In genomic region chr2:163055715-163056114, GRCm38 (mm10) we compare ENCODE assay signal across 8 mouse cellular contexts. TPM values are rescaled to one million over a fixed set of nuclear protein-coding genes. Genes with fewer than 3 reads are reported as not detected.
DNase-seq lines count a peak whose midpoint lies in the region; ATAC-seq and TF ChIP-seq lines count a peak whose summit lies in the region.

No protein-coding gene starts in this region.

- H3K9ac ChIP-seq in kidney, embryonic 16.5 days (replicated peaks; ENCODE audit: low read length) = peak overlapping the region; percentile 73
- no peak overlapping the region; the same call in 1 of the 2 replicates for H3K9ac ChIP-seq in hindbrain, postnatal 0 days (replicated peaks; ENCODE audit: low read length)
- no peak overlapping the region for H3K9ac ChIP-seq in neural tube, embryonic 14.5 days (replicated peaks; ENCODE audit: low read depth, low read length)

- peak overlapping the region; percentile 99 for H3K4me2 ChIP-seq in kidney, embryonic 16.5 days (replicated peaks; ENCODE audit: low read depth, low read length)
- H3K4me2 ChIP-seq in hindbrain, postnatal 0 days (ENCODE audit: low read depth, low read length) = peak overlapping the region; percentile 100
- H3K4me2 ChIP-seq in neural tube, embryonic 14.5 days (ENCODE audit: low read depth, low read length) = peak overlapping the region; percentile 100; the same call in 1 of the 2 replicates

- H3K9me3 ChIP-seq in kidney, embryonic 16.5 days (ENCODE audit: low read length) = no peaks in the 10 kb centered on the region
- H3K9me3 ChIP-seq in hindbrain, postnatal 0 days (ENCODE audit: low read length) = no peaks in the 10 kb centered on the region
- no peaks in the 10 kb centered on the region for H3K9me3 ChIP-seq in neural tube, embryonic 14.5 days (ENCODE audit: control insufficient read depth, low read length)

- no peaks in the 10 kb centered on the region for H3K36me3 ChIP-seq in kidney, embryonic 16.5 days (ENCODE audit: insufficient read depth, low read length)
- no peaks in the 10 kb centered on the region for H3K36me3 ChIP-seq in hindbrain, postnatal 0 days (ENCODE audit: insufficient read depth, low read length)
- no peaks in the 10 kb centered on the region for H3K36me3 ChIP-seq in neural tube, embryonic 14.5 days (ENCODE audit: control insufficient read depth, insufficient read depth, low read length)

- H3K4me1 ChIP-seq in kidney, embryonic 16.5 days (ENCODE audit: insufficient read depth, low read length) = peaks cover 18% of the 10 kb centered on the region
- H3K4me1 ChIP-seq in hindbrain, postnatal 0 days (ENCODE audit: insufficient read depth, low read length) = no peaks in the 10 kb centered on the region
- H3K4me1 ChIP-seq in neural tube, embryonic 14.5 days (ENCODE audit: control insufficient read depth, insufficient read depth, low read length) = peaks cover 7% of the 10 kb centered on the region

- 44% methylated on average over 5 of the region's 5 CpGs for WGBS in kidney, embryonic 16.5 days
- 43% methylated on average over 5 of the region's 5 CpGs for WGBS in hindbrain, postnatal 0 days
- WGBS in neural tube, embryonic 14.5 days = 34% methylated on average over 5 of the region's 5 CpGs

- H3K4me3 ChIP-seq in kidney, embryonic 16.5 days (ENCODE audit: low read length) = peak overlapping the region; percentile 77
- H3K4me3 ChIP-seq in hindbrain, postnatal 0 days (ENCODE audit: low read length) = peak overlapping the region; percentile 65; the same call in 1 of the 2 replicates
- no peak overlapping the region for H3K4me3 ChIP-seq in neural tube, embryonic 14.5 days (ENCODE audit: low read depth, low read length)

- no peaks in the 10 kb centered on the region for H3K27me3 ChIP-seq in kidney, embryonic 16.5 days (ENCODE audit: insufficient read depth, low read length)
- H3K27me3 ChIP-seq in hindbrain, postnatal 0 days (ENCODE audit: insufficient read depth, low read length) = no peaks in the 10 kb centered on the region; the same call in 1 of the 2 replicates
- H3K27me3 ChIP-seq in neural tube, embryonic 14.5 days (ENCODE audit: control insufficient read depth, insufficient read depth, low read length) = 0 out of 2 replicates have a peak, but pooled peaks cover 2% of the 10 kb centered on the region

- H3K27ac ChIP-seq in kidney, embryonic 16.5 days (ENCODE audit: low read length) = no peak overlapping the region
- no peak overlapping the region for H3K27ac ChIP-seq in hindbrain, postnatal 0 days
- H3K27ac ChIP-seq in neural tube, embryonic 14.5 days (ENCODE audit: low read depth, low read length) = no peak overlapping the region

- ATAC-seq in kidney, embryonic 16.5 days (ENCODE audit: low FRiP score, low TSS enrichment) = no peak
- ATAC-seq in hindbrain, postnatal 0 days = no peak
- ATAC-seq in neural tube, embryonic 14.5 days (ENCODE audit: low read depth) = no peak

- no peak for TF ChIP-seq CTCF in hindbrain, postnatal 0 days (IDR thresholded peaks at IDR 0.05; ENCODE audit: low read depth)

- no peak for DNase-seq in kidney, adult 8-10 months
- peak; percentile 56 for DNase-seq in adrenal gland, postnatal 25 days
- DNase-seq in hindbrain, postnatal 0 days (ENCODE audit: low spot score) = no peak
- DNase-seq in MN1 (ENCODE audit: low spot score) = no peak
- DNase-seq in cerebellum, adult 9-10 months = no peak
- no peak for DNase-seq in right cerebral cortex, postnatal 4 days

RNA-seq across cellular contexts. Expression of gene Mybl2, which starts 1.2 kb away (rescaled TPM):
- polyA plus RNA-seq in kidney, embryonic 16.5 days (2015; fragmentation: Nextera tagmentation; extraction: Ambion mirVana) = 23.7 and 27.0 TPM in 2 replicates
- 3.7 and 5.6 TPM in 2 replicates for total RNA-seq in adrenal gland, postnatal 25 days (2021)
- total RNA-seq in hindbrain, postnatal 0 days (2014; rRNA removed) = 3.9 and 5.2 TPM in 2 replicates
- polyA plus RNA-seq in hindbrain, postnatal 0 days (2015; fragmentation: Nextera tagmentation; extraction: Ambion mirVana) = 3.7 and 4.5 TPM in 2 replicates
- polyA plus RNA-seq in neural tube, embryonic 14.5 days (2014; fragmentation: Nextera tagmentation; extraction: Ambion mirVana) = 1.7 and 1.9 TPM in 2 replicates

RNA-seq across cellular contexts. Expression of gene Gtsf1l, which starts 31.9 kb away (rescaled TPM):
- polyA plus RNA-seq in kidney, embryonic 16.5 days (2015; fragmentation: Nextera tagmentation; extraction: Ambion mirVana) = not detected in 2 replicates
- not detected in 2 replicates for total RNA-seq in adrenal gland, postnatal 25 days (2021)
- not detected in 2 replicates for total RNA-seq in hindbrain, postnatal 0 days (2014; rRNA removed)
- not detected in 2 replicates for polyA plus RNA-seq in hindbrain, postnatal 0 days (2015; fragmentation: Nextera tagmentation; extraction: Ambion mirVana)
- not detected in 2 replicates for polyA plus RNA-seq in neural tube, embryonic 14.5 days (2014; fragmentation: Nextera tagmentation; extraction: Ambion mirVana)

RNA-seq across cellular contexts. Expression of gene Ift52, which starts 38.6 kb away (rescaled TPM):
- polyA plus RNA-seq in kidney, embryonic 16.5 days (2015; fragmentation: Nextera tagmentation; extraction: Ambion mirVana) = 55.3 and 55.5 TPM in 2 replicates
- 54.7 and 66.5 TPM in 2 replicates for total RNA-seq in adrenal gland, postnatal 25 days (2021)
- total RNA-seq in hindbrain, postnatal 0 days (2014; rRNA removed) = 15.8 and 19.3 TPM in 2 replicates
- polyA plus RNA-seq in hindbrain, postnatal 0 days (2015; fragmentation: Nextera tagmentation; extraction: Ambion mirVana) = 31.8 and 33.0 TPM in 2 replicates
- polyA plus RNA-seq in neural tube, embryonic 14.5 days (2014; fragmentation: Nextera tagmentation; extraction: Ambion mirVana) = 36.8 and 37.2 TPM in 2 replicates
